Mouse (Mus musculus): ENCODE measurements around the gene Pthlh. TPM values are rescaled to one million over a fixed set of nuclear protein-coding genes. Genes with fewer than 3 reads are reported as not detected.
"Not testable (repeated sequence)": the region's sequence is repeated elsewhere in the genome, so short reads cannot be mapped to it uniquely, and the experiment has no call there.

The Pthlh gene
- polyA plus RNA-seq (2015; fragmentation: Nextera tagmentation; extraction: Ambion mirVana) = 0.89 and 1.2 TPM in 2 replicates

DNA sequence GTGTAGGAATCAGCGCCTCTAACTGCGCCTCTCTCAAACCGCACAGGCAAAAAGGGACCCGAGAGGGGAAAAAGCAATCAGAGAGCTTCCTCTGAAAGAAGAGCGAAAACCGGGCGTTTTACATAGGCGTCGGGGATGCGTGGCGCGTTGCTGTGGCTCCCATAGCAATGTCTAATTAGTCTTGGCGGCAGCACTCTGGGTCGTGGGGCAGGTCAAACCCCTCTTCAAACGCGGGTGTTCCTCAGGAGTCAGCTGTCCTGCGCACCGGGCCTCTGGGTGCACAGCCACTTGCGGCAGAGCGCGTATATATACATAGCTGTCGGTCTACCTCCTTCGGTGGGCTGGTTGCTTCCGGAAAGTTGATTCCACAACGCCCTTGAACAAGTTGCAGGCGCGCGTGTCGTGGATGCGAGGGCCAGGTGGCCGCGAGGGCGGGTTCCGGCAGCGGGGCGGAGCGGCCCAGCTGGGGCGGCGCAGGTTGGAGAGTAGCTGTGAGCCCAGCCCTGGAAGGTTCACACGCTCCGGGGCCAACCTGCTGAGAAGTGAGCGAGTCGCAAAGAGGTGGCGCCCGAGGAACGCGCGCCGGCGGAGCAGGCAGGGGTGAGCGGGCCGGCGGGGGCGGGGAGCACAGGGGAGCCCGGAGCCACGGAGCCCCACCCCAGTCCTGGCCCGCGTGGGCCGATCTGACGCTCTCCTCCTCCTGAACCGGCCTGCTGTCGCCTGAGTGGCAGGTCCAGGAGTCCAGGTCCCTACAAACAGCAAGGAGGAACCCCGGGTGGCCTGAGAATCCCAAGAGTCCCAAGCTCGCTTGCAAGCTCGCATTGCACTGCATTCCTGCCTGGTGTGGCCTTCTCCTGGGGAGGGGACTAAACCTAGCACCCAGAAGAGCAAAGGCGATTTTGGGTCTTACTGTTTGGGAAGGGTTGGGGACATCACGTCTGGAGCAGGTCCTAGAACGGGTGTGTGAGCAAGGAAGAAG lies at the start of gene Pthlh:
Gene Pthlh (minus strand): TSS at position 597 of the 979 bp plus-strand sequence.
- Histone ChIP-seq H3K27ac (replicated peaks) (no peak within 1 kb of the TSS), H3K27me3 (peaks cover 39% of the 10 kb centered on the region), H3K4me3 (peak within 1 kb of the TSS; percentile 50), H3K9me3 (no peaks in the 10 kb centered on the region), H3K4me2 (replicated peaks) (peak within 1 kb of the TSS; percentile 95), H3K4me1 (peaks cover 23% of the 10 kb centered on the region), H3K9ac (replicated peaks) (peak within 1 kb of the TSS; percentile 35; the same call in 1 of the 2 replicates), H3K36me3 (no peaks in the 10 kb centered on the region)
- WGBS = 2% methylated on average over 67 of the region's 68 CpGs
- ATAC-seq (replicated peaks) = peak; percentile 80

GRCm38 (mm10) chr6:147313331-147313730 lies 49.3 kb upstream of the Pthlh start:
- no peak for ATAC-seq (replicated peaks)
- no peaks in the 10 kb centered on the region for H3K4me1 ChIP-seq
- H3K9ac ChIP-seq (replicated peaks) = no peak overlapping the region
- H3K27ac ChIP-seq (replicated peaks) = no peak overlapping the region
- no peaks in the 10 kb centered on the region for H3K9me3 ChIP-seq
- no peak overlapping the region for H3K4me2 ChIP-seq (replicated peaks)
- H3K36me3 ChIP-seq = no peaks in the 10 kb centered on the region
- H3K4me3 ChIP-seq = no peak overlapping the region
- H3K27me3 ChIP-seq = no peaks in the 10 kb centered on the region

DNA sequence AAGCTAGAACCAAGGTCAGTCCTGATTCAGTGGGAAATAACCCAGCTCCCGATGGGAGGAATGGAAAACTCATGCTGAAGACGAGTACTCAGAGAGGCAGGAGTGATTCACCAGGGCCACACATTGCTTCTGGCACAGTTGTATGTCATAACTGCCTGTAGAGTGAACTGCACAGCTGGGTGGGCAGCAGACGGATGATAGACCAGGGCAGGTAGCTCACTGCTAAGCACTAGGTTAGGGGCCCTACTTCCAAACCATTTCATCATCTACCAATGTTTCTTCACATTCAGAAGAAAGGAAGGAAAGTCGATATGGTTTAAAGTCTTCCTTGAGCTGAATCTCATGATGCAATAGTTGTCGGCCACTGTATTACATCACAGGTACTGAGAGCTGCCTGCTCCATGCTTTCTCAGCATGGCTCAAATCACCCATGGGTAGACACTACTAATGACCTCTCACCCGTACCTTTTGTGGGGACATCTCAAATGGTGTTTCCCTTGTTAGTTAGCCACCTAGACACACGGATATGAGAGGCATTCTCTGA lies 46.5 kb upstream of the Pthlh start:
- H3K27me3 ChIP-seq = no peaks in the 10 kb centered on the region
- ATAC-seq (replicated peaks) = no peak
- no peak overlapping the region for H3K9ac ChIP-seq (replicated peaks)
- no peaks in the 10 kb centered on the region for H3K9me3 ChIP-seq
- no peaks in the 10 kb centered on the region for H3K36me3 ChIP-seq
- H3K4me1 ChIP-seq = no peaks in the 10 kb centered on the region
- H3K27ac ChIP-seq (replicated peaks) = no peak overlapping the region
- no peak overlapping the region for H3K4me2 ChIP-seq (replicated peaks)
- no peak overlapping the region for H3K4me3 ChIP-seq
- WGBS = 86% methylated on average over 7 of the region's 7 CpGs

GRCm38 (mm10) chr6:147310035-147310434 lies 46.1 kb upstream of the Pthlh start:
- Histone ChIP-seq H3K9ac (replicated peaks) (no peak overlapping the region), H3K4me1 (no peaks in the 10 kb centered on the region), H3K36me3 (no peaks in the 10 kb centered on the region), H3K4me2 (replicated peaks) (no peak overlapping the region), H3K9me3 (no peaks in the 10 kb centered on the region), H3K27me3 (no peaks in the 10 kb centered on the region), H3K4me3 (no peak overlapping the region), H3K27ac (replicated peaks) (no peak overlapping the region)
- 83% methylated on average over 4 of the region's 4 CpGs for WGBS
- no peak for ATAC-seq (replicated peaks)

DNA sequence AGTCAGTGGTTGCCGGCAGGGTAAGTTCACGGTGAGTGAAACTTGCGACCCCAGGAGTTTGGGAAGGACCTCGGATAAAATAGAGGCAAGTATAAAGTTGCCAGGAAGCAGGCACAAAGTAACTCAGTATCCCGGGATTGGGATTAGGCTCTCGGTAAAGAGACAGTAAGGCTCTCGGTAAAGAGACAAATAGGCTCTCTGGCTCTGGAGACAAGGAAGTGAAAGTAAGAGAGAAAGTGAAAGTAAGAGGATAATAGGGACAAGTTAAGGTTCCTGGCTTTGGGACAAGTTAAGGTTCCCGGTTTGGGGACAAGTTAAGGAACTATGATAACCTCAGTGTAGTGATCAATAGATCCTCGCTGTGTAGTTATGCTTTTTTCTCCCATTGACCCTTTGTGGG lies 40.3 kb upstream of the Pthlh start:
- not testable (repeated sequence) for ATAC-seq (replicated peaks); H3K9ac ChIP-seq (replicated peaks); H3K4me1 ChIP-seq; H3K4me2 ChIP-seq (replicated peaks); H3K36me3 ChIP-seq; H3K9me3 ChIP-seq; H3K27me3 ChIP-seq; H3K27ac ChIP-seq (replicated peaks); H3K4me3 ChIP-seq
- 85% methylated on average over 8 of the region's 9 CpGs for WGBS

DNA sequence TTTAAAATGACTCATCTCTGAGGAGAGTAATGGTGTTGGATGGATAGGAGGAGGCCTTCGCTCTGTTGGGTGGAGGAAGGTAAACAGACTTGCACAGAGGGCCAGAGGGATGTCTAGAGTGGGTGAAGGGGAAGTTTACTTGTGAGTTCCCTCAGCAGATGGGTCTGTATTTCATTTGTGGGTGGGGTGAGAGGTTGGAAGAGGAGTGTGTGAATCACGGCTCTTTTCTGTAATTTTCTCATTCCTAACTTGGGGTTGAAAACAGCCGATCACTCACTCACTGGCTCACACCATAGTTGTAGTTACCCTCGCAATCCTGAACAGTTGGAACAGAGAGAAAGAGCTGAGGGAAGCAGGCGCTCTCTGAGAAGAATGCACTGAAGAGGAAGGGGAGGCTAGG lies 35.6 kb upstream of the Pthlh start:
- Histone ChIP-seq H3K4me3 (no peak overlapping the region), H3K4me1 (no peaks in the 10 kb centered on the region), H3K4me2 (replicated peaks) (no peak overlapping the region), H3K9ac (replicated peaks) (no peak overlapping the region), H3K27me3 (no peaks in the 10 kb centered on the region), H3K9me3 (no peaks in the 10 kb centered on the region), H3K27ac (replicated peaks) (no peak overlapping the region), H3K36me3 (no peaks in the 10 kb centered on the region)
- 86% methylated on average over 5 of the region's 5 CpGs for WGBS
- ATAC-seq (replicated peaks) = no peak

DNA sequence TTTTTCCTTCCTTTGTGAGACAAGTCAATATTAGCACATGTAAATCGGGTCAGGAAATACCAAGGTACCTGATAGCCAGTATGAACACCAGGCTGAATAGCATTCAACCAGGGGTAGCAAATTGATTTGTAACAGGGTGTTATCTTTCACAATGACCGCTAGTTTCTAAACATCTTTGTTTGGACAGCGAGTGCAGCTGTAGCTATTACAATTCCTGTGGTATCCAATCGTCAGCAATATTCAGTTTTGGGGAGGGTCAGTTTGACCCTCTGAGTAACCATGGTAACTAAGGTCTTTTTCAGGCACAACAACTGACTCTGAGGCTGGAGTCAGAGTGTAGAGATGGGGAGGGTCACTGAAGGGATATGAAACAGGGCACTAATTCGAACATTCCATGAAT lies 15.3 kb upstream of the Pthlh start:
- ATAC-seq (replicated peaks) = no peak
- 53% methylated on average over 5 of the region's 5 CpGs for WGBS

DNA sequence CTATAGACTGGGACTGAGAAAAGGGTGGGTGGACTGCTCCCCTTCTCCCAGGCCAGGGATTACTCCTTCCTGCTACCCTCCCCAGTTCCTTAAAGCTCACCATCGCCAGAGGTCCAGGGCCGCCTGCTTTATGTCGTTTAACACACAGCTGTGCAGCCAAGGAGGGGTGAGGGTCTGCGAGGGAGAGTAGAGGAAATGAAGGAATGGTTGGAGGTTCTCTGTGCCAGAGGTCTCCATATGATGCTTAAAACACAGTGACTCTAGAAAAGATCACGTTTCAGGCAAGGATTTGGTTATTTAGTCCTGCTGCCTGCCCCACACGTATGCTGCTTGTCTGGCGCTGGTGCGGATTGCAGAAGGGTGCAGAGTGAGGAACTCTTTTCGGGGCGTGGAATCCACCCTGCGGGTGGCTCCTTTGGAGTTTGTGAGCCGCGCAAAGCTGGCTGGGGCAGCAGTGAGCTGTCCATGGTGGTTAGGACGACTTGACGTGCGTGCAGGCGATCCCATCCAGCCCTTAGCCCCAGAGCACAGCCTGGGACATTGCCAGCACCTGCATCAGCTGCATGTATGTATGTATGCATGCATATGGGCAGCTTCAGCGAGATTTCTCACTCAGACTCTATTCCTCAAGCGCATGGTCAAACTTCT lies 4.3 kb upstream of the Pthlh start:
- no peak overlapping the region for H3K27ac ChIP-seq (replicated peaks)
- no peak overlapping the region for H3K4me3 ChIP-seq
- no peak overlapping the region for H3K4me2 ChIP-seq (replicated peaks)
- no peaks in the 10 kb centered on the region for H3K9me3 ChIP-seq
- no peaks in the 10 kb centered on the region for H3K36me3 ChIP-seq
- no peak overlapping the region for H3K9ac ChIP-seq (replicated peaks)
- 5% methylated on average over 19 of the region's 19 CpGs for WGBS
- H3K4me1 ChIP-seq = peaks cover 15% of the 10 kb centered on the region
- H3K27me3 ChIP-seq = peaks cover 29% of the 10 kb centered on the region
- ATAC-seq (replicated peaks) = no peak

More for the DNA sequence above, 15.3 kb upstream of the Pthlh start:
- Histone ChIP-seq H3K4me3 (no peak overlapping the region), H3K9me3 (peaks cover 5% of the 10 kb centered on the region; the same call in 1 of the 2 replicates), H3K27me3 (no peaks in the 10 kb centered on the region), H3K9ac (replicated peaks) (no peak overlapping the region), H3K4me1 (no peaks in the 10 kb centered on the region), H3K27ac (replicated peaks) (no peak overlapping the region), H3K4me2 (replicated peaks) (no peak overlapping the region), H3K36me3 (no peaks in the 10 kb centered on the region)

DNA sequence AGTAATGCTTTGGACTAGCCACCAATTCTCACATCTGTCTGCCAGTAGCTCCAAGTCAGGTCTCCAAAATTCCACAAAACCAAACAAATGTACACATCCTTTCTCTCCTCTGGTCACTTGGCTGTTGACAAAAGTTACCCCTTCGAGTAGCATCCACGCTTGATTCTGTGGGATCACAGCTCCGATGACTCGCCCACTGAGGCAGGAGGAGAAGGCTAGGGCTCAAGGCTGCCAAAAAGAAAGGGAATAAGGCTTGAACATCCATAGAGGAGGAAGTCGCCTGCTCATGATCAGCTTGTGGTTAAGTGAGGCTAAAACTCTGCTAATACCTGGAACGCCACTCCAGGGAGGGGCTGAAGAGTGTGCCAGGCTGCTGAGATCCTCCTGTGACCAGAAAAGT lies 2.5 kb upstream of the Pthlh start:
- WGBS = 84% methylated on average over 6 of the region's 6 CpGs
- no peak for ATAC-seq (replicated peaks)
- Histone ChIP-seq H3K27me3 (peaks cover 39% of the 10 kb centered on the region), H3K4me2 (replicated peaks) (no peak overlapping the region), H3K4me1 (peaks cover 21% of the 10 kb centered on the region), H3K4me3 (no peak overlapping the region), H3K9ac (replicated peaks) (no peak overlapping the region), H3K36me3 (no peaks in the 10 kb centered on the region), H3K9me3 (no peaks in the 10 kb centered on the region), H3K27ac (replicated peaks) (no peak overlapping the region)

- H3K36me3 ChIP-seq = no peaks in the 10 kb centered on the region
- peaks cover 33% of the 10 kb centered on the region for H3K27me3 ChIP-seq
- H3K4me2 ChIP-seq (replicated peaks) = peak overlapping the region; percentile 95
- H3K9ac ChIP-seq (replicated peaks) = peak overlapping the region; percentile 31; the same call in 1 of the 2 replicates
- H3K4me1 ChIP-seq = peaks cover 20% of the 10 kb centered on the region
- H3K27ac ChIP-seq (replicated peaks) = no peak overlapping the region
- H3K9me3 ChIP-seq = no peaks in the 10 kb centered on the region
- ATAC-seq (replicated peaks) = peak; percentile 54
- H3K4me3 ChIP-seq = peak overlapping the region; percentile 50
- WGBS = 0% methylated on average over 21 of the region's 21 CpGs
These were observed 805 bp downstream of the Pthlh start for GRCm38 (mm10) chr6:147263178-147263577.

DNA sequence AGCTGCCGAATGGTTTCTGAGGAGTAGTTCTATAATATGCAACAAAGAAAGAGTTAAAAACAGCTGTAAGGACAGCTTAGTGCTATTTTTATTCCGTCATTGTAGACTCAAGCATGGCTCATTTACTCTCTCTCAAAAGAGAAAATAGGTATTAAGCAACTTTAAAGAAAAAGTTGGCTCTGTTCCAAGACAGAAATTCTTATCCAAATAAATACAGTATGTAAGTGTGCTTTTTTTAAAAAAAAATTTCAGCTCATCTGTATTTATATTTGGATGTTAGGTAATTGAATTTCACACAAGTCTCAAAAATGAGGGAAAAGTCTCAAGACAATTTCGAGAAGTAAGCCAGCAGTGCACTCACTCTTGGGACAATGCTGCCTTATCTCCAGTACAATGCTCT lies 2.4 kb downstream of the Pthlh start:
- Histone ChIP-seq H3K27me3 (peaks cover 31% of the 10 kb centered on the region), H3K27ac (replicated peaks) (no peak overlapping the region), H3K36me3 (no peaks in the 10 kb centered on the region), H3K9ac (replicated peaks) (no peak overlapping the region), H3K4me1 (peaks cover 20% of the 10 kb centered on the region), H3K4me2 (replicated peaks) (no peak overlapping the region), H3K9me3 (no peaks in the 10 kb centered on the region), H3K4me3 (no peak overlapping the region)
- 3% methylated on average over 3 of the region's 3 CpGs for WGBS
- no peak for ATAC-seq (replicated peaks)

DNA sequence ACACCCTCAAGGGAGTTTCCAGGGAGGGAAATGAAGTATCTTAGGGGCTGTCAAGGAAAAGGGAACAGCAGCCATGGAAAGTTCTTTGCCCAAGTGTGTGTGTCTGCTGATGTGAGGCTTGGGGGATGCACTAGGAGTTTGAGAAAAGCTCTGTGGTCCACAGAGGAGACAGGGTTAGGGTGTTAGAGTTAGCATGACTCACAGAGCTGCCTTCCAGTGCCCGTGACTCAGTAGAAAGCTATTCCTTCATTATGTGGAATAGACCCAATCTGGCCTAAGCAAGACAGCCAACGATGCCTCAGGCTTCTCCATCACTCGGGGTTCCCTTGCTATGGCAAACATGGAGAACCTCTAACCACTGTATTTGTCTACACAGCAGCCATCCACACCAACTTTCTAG lies 3.2 kb downstream of the Pthlh start:
- Histone ChIP-seq H3K9ac (replicated peaks) (no peak overlapping the region), H3K27me3 (peaks cover 29% of the 10 kb centered on the region), H3K4me2 (replicated peaks) (no peak overlapping the region), H3K4me1 (peaks cover 20% of the 10 kb centered on the region), H3K4me3 (no peak overlapping the region), H3K9me3 (no peaks in the 10 kb centered on the region), H3K36me3 (no peaks in the 10 kb centered on the region), H3K27ac (replicated peaks) (no peak overlapping the region)
- 67% methylated on average over 3 of the region's 3 CpGs for WGBS
- ATAC-seq (replicated peaks) = no peak
